Mouse (Mus musculus) heart, postnatal 0 days (tissue): ENCODE results near the gene Gm28635. TPM values are rescaled to one million over a fixed set of nuclear protein-coding genes. Genes with fewer than 3 reads are reported as not detected.
A peak's percentile ranks its signal among the peaks of the same experiment; 100 is the strongest.

Experiments used
- ATAC-seq: fragments of 200-750 bp; cut with Nextera tagmentation; 2 replicates; pipeline ENCODE4 v1.8.0; 2017; ENCODE audit warnings: low read depth, moderate number of reproducible peaks, moderate library complexity; ENCODE audit not compliant: insufficient read depth
- DNase-seq: peaks from one replicate; pipeline ENCODE4 v3.0.0-alpha.2; 2016; ENCODE audit warnings: low spot score
- H3K27ac ChIP-seq: fragments of 300-500 bp; sonication (generic); 2 replicates; pipeline ENCODE4 v1.5.1; 2014; ENCODE audit warnings: low read depth, mild to moderate bottlenecking
- H3K27me3 ChIP-seq: fragments of 300-500 bp; sonication (generic); 2 replicates; pipeline ENCODE4 v1.6.1; 2014; ENCODE audit warnings: low read length, mixed read lengths; ENCODE audit not compliant: control insufficient read depth, insufficient read depth
- H3K36me3 ChIP-seq: fragments of 300-500 bp; sonication (generic); replicated peaks from 2 replicates; pipeline ENCODE4 v1.6.1; 2014; ENCODE audit warnings: low read length, mixed read lengths; ENCODE audit not compliant: control insufficient read depth, insufficient read depth
- H3K4me1 ChIP-seq: fragments of 300-500 bp; sonication (generic); 2 replicates; pipeline ENCODE4 v1.6.1; 2014; ENCODE audit warnings: antibody characterized with exemption; ENCODE audit not compliant: control insufficient read depth, insufficient read depth
- H3K4me2 ChIP-seq: fragments of 300-500 bp; sonication (generic); 2 replicates; pipeline ENCODE4 v1.6.1; 2014; ENCODE audit warnings: low read depth, mild to moderate bottlenecking, low read length, moderate library complexity
- H3K4me3 ChIP-seq: fragments of 300-500 bp; sonication (generic); 2 replicates; pipeline ENCODE4 v1.5.1; 2014; ENCODE audit warnings: low read depth, low read length
- H3K9ac ChIP-seq: fragments of 300-500 bp; sonication (generic); replicated peaks from 2 replicates; pipeline ENCODE4 v1.6.1; 2014; ENCODE audit warnings: low read depth, low read length, mixed read lengths
- H3K9me3 ChIP-seq: fragments of 300-500 bp; sonication (generic); replicated peaks from 2 replicates; pipeline ENCODE4 v1.6.1; 2016; ENCODE audit warnings: low read length; ENCODE audit not compliant: control insufficient read depth
- CTCF ChIP-seq: IDR thresholded peaks from 2 replicates; pipeline ENCODE4 v1.5.1; 2016; ENCODE audit warnings: antibody characterized with exemption, control low read depth, low read depth
- EP300 ChIP-seq: IDR thresholded peaks from 2 replicates; pipeline ENCODE4 v1.6.1; 2016; ENCODE audit warnings: antibody characterized with exemption, low read depth
- WGBS: fragments of 180-500 bp; shearing (Covaris S2); extraction: QIAGEN DNeasy Blood & Tissue Kit; methylation state at CpG from one replicate; pipeline ENCODE4 v1.1.7; 2014; 5-methylcytosine and 5-hydroxymethylcytosine counted together
- polyA plus RNA-seq: library from polyadenylated mRNA; unstranded; fragments of >200 nt; fragmentation: Nextera tagmentation; extraction: Ambion mirVana; gene quantifications from 2 replicates; pipeline ENCODE4 v1.2.1, GENCODE M21; 2015
- total RNA-seq: library from RNA; depleted of rRNA; stranded (reverse); fragments of >200 nt; gene quantifications from 2 replicates; pipeline ENCODE4 v1.2.3, GENCODE M21; 2014; ENCODE audit warnings: low replicate concordance; rRNA removed

Gene Gm28635
- not detected in 2 replicates for total RNA-seq
- not detected in 2 replicates for polyA plus RNA-seq

GRCm38 (mm10) chr2:84677968-84678880 lies at the start of gene Gm28635, which contains the start of gene Med19:
Gm28635 (minus strand) TSS chr2:84678041.
Med19 (plus strand) TSS chr2:84678402.
- Histone ChIP-seq H3K27me3 (no peaks in the 10 kb centered on the region), H3K27ac (peak within 1 kb of the TSS; percentile 63), H3K9ac (peak within 1 kb of the TSS; percentile 85), H3K4me1 (peaks cover 17% of the 10 kb centered on the region; the same call in 1 of the 2 replicates), H3K36me3 (peaks cover 31% of the 10 kb centered on the region), H3K4me2 (peak within 1 kb of the TSS; percentile 92), H3K9me3 (no peaks in the 10 kb centered on the region), H3K4me3 (peak within 1 kb of the TSS; percentile 90)
- DNase-seq = peak; percentile 100
- under 1% methylated on average over 44 of the region's 44 CpGs for WGBS
- TF ChIP-seq EP300 = peak; percentile 71
- TF ChIP-seq CTCF = no peak; the same call in 1 of the 2 replicates
- peak; percentile 99 for ATAC-seq

- no peaks in the 10 kb centered on the region for H3K27me3 ChIP-seq
- H3K4me1 ChIP-seq = peaks cover 10% of the 10 kb centered on the region
- peak within 1 kb of the TSS; percentile 74 for H3K4me3 ChIP-seq
- peak; percentile 98 for DNase-seq
- H3K36me3 ChIP-seq = peaks cover 23% of the 10 kb centered on the region
- peak within 1 kb of the TSS; percentile 92 for H3K4me2 ChIP-seq
- H3K9ac ChIP-seq = peak within 1 kb of the TSS; percentile 69
- under 1% methylated on average over 39 of the region's 39 CpGs for WGBS
- no peak for TF ChIP-seq CTCF
- TF ChIP-seq EP300 = no peak
- ATAC-seq = peak; percentile 98
- no peaks in the 10 kb centered on the region for H3K9me3 ChIP-seq
- H3K27ac ChIP-seq = peak within 1 kb of the TSS; percentile 83
Measured at GRCm38 (mm10) chr2:84727172-84727858, 49.5 kb upstream of the Gm28635 start, which contains the start of gene Clp1. Clp1 (minus strand) TSS chr2:84727350.

- WGBS = under 1% methylated on average over 9 of the region's 9 CpGs
- DNase-seq (no peak), ATAC-seq (no peak)
- peak overlapping the region; percentile 69 for H3K9ac ChIP-seq
- H3K36me3 ChIP-seq = peaks cover 23% of the 10 kb centered on the region
- no peak for TF ChIP-seq EP300
- TF ChIP-seq CTCF = no peak
- peaks cover 10% of the 10 kb centered on the region for H3K4me1 ChIP-seq
- H3K27ac ChIP-seq = peak overlapping the region; percentile 58; the same call in 1 of the 2 replicates
- peak overlapping the region; percentile 74 for H3K4me3 ChIP-seq
- no peaks in the 10 kb centered on the region for H3K9me3 ChIP-seq
- H3K4me2 ChIP-seq = peak overlapping the region; percentile 92
- H3K27me3 ChIP-seq = no peaks in the 10 kb centered on the region
Measured at GRCm38 (mm10) chr2:84726716-84727115, 48.9 kb upstream of the Gm28635 start.

GRCm38 (mm10) chr2:84725770-84726169 lies 47.9 kb upstream of the Gm28635 start:
- H3K4me3 ChIP-seq = no peak overlapping the region; the same call in 1 of the 2 replicates
- H3K27ac ChIP-seq = no peak overlapping the region
- TF ChIP-seq CTCF (no peak), EP300 (no peak)
- H3K9ac ChIP-seq = no peak overlapping the region
- no peaks in the 10 kb centered on the region for H3K9me3 ChIP-seq
- peaks cover 23% of the 10 kb centered on the region for H3K36me3 ChIP-seq
- peaks cover 10% of the 10 kb centered on the region for H3K4me1 ChIP-seq
- DNase-seq = no peak
- H3K4me2 ChIP-seq = no peak overlapping the region
- no peak for ATAC-seq
- H3K27me3 ChIP-seq = no peaks in the 10 kb centered on the region
- WGBS = 91% methylated on average over 10 of the region's 10 CpGs

DNA sequence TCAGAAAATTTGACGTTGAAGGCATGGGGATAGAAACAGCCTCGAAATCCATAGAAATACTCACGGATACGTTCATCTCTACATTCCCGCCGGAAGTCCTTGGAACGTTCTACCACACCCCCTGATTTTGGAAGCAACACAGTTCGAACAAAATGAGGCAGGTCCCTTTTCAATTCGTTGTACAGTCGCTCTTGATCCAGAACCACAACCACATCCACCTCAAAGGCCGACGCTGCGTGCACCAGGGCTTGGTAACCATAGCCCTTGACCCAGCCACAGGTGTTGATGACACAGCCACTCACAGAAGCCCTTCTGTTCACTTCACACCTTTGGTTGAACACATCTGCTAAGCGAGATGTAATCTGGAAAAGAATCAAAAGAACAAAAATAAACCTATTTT lies 46.0 kb upstream of the Gm28635 start:
- Histone ChIP-seq H3K9me3 (no peaks in the 10 kb centered on the region), H3K27ac (no peak overlapping the region), H3K9ac (no peak overlapping the region), H3K4me3 (no peak overlapping the region), H3K4me2 (no peak overlapping the region), H3K27me3 (no peaks in the 10 kb centered on the region), H3K36me3 (peaks cover 23% of the 10 kb centered on the region), H3K4me1 (peaks cover 10% of the 10 kb centered on the region)
- 90% methylated on average over 14 of the region's 14 CpGs for WGBS
- ATAC-seq = no peak
- DNase-seq = no peak
- TF ChIP-seq EP300 = no peak
